Mouse (Mus musculus) activated CD4-positive, CD25-positive, alpha-beta regulatory T cell, adult 4 months (primary cell): Measurements from ENCODE around the gene Pon1. TPM values are rescaled to one million over a fixed set of nuclear protein-coding genes. Genes with fewer than 3 reads are reported as not detected.
"Not testable (repeated sequence)": the region's sequence is repeated elsewhere in the genome, so short reads cannot be mapped to it uniquely, and the experiment has no call there.

Experiments used
- ATAC-seq: one replicate; pipeline ENCODE4 v1.8.0; 2017
- polyA plus RNA-seq, 2 experiments: library from polyadenylated mRNA; unstranded; fragments of 100-300 nt; shearing (Covaris generic); gene quantifications; one replicate each; pipeline ENCODE4 v1.2.1; 2017

Gene Pon1
- polyA plus RNA-seq: not detected

DNA sequence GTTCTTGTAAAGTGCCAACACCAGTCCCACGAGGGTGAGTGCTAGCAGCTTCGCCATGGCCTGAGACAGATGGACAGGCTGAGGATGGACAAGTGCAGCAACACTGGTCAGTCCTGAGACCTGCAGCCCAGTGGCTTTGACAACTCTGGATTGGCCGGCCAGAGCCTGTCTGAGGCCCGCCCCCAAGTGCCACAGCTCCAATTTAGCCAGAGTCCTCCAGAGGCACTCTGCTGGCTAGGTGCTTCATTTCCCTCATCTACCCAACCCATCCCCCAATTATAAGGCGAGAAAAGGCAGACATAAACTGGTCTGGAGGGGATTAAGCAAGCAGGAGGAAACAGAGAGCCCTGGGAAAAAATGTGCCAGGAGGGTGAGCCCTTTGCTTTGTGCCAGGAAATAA, at the start of gene Pon1:
Pon1 (minus strand) TSS at position 254 of the 400 bp plus-strand sequence.
- ATAC-seq: no peak

DNA sequence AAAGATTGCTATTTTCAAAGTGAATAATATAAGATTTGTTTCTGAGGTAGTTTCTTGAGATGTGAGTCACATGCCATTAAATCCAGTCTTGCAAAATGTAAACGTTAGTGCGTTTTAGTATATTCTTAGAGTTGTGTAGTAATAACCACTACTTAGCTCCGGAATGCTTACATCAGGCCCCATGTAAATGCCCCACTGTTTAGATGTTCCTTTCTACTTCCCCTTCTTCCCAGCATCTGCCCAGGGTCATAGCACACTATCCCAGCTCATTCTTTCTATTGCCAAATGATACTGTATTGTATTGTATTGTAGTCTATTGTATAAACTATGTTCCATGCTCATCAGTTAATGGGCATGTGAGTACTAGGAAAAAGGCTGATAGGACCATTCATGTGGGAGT, 45.1 kb upstream of the Pon1 start:
- no peak for ATAC-seq

DNA sequence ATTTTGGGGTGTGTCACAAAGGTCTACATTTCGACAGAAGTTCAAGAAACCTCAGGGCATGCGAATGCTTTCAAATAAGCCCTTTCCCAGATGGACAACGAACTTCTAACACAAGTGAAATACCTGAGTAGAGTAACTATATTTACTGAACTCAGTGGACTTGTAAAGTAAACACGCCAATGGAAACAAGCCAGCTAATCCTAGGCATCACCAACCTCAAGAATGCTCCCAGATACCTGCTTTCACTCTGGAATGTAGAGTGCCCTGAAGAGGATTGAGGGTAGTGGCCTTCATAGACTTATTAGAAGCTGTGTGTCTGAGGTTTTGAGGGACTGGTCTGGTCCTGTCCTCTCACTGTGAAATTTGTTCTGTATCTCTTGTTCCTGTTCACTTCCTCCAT, 43.8 kb upstream of the Pon1 start:
- ATAC-seq: no peak

DNA sequence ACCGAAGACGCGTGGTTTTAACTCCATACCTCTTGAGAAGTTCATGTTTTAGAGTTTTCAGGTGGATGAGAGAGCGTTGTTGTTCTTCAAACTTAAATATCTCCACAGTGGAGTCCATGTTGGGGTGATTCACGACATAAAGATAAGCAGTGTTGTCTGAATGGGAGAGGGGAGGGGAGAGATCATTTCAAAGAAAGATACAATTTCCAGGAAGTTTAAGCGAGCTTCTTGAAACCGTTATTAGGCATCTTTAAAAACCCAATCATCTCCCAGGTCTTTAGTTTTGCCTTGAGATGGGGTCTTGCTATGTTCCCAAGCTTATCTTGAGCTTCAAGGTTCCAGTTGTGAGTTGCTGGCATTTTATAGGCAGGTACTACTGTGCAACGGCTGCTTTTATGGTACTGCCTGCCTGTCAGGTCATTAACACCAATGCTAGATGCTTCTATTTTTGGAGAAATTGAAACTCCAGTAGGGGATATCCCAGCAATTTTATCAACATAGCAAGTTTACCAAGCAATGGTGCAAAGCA, 43.2 kb upstream of the Pon1 start:
- ATAC-seq: no peak

DNA sequence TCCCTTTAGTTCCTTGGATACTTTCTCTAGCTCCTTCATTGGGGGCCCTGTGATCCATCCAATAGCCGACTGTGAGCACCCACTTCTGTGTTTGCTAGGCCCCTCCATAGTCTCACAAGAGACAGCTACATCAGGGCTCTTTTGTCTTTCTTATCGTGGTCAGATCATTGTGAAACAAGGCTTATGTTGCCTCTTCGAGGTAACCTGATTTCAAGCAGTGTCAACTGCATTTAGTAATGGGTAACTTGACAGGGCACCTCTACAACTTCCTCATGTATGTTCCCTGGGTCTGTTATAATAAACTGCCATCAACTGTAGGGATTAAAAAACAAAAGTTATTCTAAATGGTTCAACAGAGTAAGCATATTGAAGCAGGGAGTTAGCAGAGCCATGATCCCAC, 40.8 kb upstream of the Pon1 start:
- no peak for ATAC-seq

DNA sequence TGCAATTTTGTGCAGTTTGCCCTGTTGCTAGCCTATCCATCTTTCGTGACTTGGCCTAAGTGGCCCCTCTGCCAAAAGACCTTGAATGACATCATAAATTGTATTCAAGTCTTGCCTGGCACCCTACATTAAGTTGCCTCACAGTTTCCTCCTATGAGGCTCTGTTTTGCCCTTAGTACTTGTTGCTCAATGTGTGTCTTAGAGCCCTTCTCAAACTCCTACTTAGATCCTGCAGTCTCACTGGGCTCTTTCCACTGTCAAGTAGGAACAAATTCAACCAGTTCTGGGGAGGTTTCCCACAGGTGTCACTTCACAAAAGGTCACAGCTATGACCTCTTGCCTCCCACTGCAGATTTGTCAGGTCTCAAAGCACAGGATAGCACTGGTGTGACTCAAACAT, 40.1 kb upstream of the Pon1 start:
- ATAC-seq: no peak

DNA sequence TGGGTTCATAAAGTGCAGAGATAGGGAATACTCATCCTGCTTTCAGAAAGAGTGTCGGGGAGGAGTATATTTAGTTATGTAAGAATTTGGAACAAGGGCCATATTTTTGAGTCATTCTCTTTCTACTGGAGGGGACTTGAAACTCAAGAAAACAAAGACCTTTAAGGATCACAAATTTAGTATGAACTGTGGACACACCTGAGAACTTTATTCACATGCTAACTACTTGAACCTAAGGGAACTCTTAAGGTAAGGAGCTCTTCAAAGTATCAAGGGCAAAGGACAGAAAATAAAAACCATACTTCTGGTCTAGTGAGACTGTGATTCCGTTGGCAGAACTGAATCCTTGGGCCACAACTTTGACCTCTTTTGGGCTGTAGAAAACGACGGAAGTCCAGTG, 38.3 kb upstream of the Pon1 start:
- no peak for ATAC-seq

DNA sequence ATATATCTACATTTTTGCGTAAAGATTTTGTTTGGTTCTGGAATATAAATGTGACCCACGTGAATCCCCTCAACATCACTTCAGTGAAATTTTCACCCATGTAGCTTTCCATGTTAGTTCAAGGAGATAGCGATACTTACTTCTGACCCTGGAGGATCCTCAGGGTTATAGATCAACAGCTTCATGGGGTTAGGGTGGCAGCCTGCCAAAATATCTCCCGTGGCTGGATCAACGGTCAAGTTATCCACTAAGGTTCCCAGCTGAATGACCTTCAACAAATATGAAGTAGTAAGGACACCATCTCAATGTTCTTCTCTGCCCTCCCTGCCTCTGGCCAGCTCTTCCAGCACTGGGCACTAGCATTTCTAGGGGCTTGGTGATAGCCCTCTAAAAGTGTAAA, 36.5 kb upstream of the Pon1 start:
- no peak for ATAC-seq

DNA sequence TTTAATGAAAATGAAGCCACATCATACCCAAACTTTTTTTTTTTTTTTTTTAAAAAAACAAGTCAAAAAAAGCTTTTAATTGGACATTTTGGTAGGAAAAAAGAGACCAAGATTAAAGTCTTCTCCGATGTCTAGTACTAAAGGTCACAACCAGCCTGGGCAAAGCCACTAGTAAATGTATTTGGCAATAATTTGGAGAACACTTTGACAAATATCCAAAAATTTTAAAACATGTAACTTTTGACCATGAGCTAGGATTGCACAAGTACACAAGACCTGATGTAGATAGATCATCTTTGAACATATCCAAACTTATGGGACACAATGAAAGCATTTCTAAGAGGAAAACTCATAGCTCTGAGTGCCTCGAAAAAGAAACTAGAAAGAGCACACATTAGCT, 29.8 kb upstream of the Pon1 start:
- ATAC-seq: not testable (repeated sequence)

DNA sequence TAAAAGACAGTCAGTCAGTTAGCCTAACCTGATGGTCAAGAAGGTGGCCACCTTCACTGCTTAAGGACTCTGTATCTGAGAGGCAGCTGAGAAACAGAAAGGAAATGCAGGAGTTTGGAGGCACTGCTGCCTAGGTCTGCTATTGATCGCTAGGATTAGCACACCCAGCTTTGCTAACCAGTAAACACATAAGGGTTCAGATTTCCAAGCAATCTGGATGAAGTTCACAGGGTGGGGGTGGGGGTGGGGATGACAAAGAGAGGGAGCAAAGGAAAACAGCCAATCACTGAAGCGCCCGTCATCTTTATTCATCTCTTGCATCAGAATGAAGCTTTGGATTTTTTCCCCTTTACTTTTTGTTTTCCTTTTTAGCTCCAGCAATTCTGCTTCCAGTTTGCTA, 28.3 kb upstream of the Pon1 start:
- ATAC-seq: no peak

DNA sequence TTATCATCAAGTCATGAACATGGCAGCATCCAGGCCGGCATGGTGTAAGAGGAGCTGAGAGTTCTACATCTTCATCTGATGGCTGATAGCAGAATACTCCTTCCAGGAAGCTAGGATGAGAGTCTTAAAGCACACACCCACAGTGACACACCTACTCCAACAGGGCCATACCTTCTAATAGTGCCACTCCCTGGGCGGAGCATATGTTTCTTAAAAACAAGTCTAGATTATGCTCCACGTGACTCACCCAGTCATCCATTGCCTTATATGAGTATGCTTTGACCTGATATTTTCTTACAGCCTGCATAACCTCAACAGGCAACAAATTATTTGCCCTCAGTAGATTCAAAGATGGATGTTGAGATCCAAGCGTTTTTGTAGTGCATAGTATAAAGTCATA, 24.4 kb upstream of the Pon1 start:
- no peak for ATAC-seq

DNA sequence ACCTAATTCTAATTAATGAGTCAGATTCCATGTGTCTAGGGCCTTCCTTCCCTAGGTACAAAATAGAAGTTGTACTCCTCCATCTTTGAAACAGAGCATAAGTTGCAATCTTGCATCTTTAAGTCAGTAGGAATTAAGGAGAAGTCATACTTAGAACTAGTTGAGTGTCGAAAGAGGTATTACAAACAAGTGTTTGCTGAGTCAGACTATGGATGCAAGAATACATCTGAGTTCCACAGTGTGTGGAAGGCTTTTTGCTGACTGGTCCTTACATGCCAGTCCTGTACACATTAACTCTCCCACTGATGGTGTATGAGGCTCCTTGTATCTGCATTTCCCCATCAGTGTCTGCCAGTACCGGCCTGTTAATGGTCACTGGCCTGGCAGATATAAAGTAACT, 14.1 kb upstream of the Pon1 start:
- ATAC-seq: no peak

DNA sequence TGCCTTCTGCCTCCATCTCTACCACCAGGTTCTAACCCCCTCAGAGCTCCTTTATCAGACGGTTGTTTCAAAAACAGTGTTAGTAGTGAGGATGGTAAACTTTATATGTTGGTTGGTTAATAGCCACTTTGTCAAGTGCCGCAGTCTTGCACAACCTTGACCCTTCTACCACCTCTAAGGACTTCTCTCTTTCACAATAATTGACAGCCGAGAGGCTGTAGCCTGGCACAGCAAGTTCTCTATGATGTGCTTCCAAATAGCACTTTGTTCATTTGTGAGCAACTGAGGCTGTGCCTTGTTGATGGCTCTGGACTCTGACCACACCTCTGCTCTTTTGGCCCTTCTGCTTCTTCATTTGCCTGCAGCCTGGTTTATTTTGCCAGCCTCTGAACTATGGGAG, 6.2 kb upstream of the Pon1 start:
- ATAC-seq: no peak

DNA sequence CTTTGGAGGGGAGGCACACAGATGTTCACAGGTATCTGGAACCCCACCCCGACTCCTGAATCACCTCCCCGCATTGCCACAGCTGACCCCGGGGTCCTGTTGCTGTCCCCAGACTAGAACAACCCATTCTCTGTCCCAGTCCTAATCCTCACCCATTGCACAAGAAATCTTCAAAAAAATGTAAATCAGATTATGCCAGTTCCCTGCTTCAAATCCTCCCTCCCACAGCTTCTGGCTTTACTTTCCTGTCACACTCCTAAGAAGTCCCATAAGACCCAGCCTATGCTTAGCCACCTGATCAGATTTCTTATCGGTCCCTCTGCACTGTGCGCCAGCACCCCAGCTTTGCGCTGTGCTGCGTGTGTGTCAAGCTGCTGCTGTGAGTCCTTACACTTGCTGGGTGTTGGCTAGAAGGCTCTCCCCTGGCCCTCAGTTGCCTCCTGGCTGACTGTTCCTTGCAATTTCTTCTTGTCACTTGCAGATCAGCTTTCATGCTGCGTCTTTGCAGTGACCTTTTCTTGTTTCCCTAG, 5.7 kb upstream of the Pon1 start:
- no peak for ATAC-seq

DNA sequence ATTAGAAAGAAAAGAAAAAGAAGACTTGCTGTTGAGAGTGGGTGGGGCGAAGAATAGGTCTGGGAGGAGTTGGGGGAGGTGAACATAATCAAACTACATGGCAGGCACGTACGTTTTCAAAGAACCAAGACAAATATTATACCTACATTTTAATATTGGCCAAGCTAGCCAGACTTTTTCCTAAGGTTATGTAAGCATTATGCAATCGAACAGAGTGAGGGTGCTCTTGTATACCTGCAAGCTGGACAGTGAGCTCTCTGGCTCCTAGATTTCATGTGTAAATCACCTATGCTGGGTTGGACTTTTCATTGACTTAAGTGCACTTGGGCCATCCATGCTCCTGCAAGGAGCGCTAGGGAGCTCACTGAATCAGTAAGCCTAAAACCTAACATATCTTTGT, 4.8 kb upstream of the Pon1 start:
- ATAC-seq: no peak

DNA sequence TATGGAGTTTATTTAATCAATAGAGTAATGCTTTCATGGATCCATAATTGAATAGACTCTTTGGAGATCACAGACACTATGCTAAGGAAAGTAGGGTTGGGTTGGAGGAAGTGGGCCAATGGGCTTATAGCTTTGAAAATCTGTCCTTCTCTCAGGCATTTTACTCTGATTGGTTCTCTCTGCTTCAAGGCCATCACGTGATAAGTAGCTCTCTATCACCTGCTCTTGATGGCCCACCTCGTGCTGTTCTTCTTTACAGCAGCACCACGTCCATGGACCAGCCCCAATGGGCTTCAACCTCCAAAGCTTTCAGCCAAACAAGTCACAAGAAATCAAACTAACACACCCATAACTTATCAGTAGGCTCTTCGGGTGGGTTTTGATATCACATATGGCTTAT, 3.0 kb downstream of the Pon1 start:
- no peak for ATAC-seq

DNA sequence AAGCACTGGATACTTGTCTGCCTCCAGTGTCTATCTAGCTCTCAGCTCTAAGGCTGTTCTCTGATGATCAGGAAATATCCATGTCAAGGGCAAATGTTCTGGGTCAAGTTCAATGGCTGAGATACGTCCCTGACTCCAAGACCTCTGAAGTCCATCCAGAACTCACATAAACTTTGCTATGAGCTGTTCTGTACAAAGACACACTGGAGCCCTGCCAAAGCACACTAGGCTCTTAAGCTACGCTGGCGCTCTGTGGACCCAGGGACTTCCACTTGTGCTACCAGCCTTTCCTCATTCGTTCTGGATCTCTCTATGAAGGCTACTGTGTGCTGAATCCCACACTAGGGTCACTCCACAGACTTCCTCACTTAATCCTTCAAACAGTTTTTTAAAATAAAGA, 4.2 kb downstream of the Pon1 start:
- ATAC-seq: no peak

DNA sequence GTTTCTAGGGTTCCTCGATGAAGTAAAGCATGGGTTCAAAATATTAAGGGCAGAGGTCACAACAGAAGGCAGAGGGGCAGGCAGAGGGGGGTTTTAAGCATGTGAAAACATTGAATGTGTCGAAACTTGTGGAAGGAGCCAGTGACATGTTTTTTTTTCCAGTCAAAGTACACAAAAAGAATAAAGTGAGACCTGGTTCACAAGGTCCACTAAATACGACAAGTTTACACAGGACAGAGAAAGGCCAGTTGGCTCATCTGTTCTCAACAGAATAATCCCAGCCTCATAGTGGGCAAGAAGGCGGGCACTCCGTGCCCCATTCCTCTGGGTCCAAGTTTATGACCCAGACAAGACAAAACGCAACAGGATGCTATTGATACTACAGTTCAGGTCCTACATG, 4.8 kb downstream of the Pon1 start:
- ATAC-seq: no peak

DNA sequence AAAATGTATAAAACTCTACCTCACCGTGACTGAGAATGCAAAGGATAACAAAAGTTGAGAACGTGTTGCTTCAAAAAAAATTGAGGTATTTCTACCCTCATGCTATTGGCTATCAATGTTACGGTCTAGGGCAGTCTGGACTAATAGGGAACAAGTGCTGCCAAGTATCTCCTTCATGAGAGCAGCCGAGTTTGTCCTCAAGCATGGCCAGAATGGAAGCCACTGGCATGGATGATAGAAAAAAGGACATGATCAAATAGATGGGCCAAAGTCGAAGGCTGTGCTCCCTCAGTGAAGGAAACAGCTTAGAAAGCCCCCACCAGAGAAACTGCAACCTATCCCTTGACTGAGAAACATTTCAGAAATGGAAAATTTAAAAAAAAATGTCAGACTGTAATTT, 5.7 kb downstream of the Pon1 start:
- ATAC-seq: no peak

DNA sequence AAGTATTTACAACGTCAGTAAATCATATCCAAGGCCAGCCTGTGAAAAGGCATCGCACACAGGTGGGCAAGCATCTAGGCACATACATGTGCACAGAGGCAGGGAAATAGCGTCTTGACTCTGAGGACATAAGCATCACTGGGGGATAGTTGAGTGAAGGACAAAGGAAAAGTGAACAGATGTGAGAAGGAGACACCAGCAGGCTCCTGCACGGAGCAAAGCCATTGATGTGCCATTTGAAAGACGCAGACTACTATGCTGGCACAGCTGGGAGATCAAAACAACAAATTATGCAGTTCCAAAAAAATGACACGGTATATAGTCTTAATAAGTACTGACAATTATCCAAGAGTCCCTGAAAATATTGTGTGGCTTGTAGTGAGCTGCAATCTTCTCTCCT, 6.2 kb downstream of the Pon1 start:
- ATAC-seq: no peak

DNA sequence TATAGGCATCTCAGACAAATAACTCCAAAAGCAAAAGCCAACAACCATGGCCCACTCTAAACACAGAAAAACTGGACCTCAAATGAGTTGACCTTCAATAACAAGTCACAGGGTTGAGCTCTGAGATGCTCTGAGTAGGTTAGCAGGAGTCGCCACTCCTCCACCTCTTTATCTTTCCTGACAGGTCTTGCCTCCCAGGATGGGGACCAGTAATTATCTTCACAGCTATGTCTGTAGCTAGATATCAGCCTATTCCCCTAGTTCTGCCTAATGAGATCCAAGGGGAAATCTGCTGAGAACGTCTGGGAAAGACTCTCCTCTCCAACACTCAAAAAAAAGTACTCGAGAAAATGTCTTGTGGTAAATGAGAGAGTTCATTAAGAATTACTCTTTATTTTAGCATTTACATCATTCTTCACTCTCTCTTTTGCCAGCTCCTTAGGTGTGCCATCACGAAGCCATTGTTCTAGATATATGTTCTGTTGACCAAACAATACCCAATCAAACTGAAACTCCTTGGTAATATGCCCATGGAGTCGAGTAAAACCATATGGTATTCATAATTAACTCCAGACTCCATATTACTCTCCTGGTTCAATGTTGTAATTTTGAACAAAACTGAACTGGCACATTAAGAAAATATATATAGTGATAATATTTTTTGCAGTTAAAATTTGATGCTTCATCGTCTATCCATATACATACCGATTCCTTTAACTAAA, 7.4 kb downstream of the Pon1 start:
- ATAC-seq: no peak

DNA sequence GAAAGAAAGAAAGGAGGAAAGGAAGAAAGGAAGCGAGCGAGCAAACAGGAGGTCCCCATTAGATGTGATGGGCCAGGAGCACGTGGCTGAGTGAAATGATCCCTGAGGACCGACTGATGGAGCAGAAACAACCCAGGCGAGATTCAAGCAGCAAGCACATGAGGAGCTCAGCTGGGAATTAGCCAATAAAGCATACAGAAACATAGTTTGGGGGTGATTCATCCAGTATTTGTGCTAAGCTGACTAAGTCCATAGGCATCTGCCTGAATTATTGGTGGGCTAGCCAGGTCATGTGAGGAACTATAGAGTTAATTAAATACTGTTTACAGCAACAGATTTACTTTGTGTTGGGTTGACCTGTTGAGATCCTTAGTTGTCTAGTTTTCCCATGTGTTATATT, 13.1 kb downstream of the Pon1 start:
- ATAC-seq: no peak

DNA sequence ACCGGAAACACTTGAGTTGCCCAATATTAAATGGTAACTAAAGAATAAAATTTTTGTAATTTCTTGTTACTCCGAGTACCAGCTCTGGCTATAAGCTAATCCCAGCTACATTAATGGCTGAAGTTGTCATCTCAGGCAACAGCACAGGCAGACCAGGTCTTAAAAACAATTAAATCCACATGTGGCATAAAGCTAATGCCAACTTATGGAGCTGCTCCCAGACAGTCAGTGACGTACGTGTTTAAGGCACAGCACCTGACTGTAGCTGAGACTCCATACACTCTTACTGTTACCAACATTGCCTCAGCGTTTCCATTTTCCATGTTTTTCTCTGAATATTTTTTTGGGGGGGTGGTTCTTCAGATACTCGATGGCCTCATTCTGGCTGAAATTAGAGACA, 14.6 kb downstream of the Pon1 start:
- ATAC-seq: no peak

DNA sequence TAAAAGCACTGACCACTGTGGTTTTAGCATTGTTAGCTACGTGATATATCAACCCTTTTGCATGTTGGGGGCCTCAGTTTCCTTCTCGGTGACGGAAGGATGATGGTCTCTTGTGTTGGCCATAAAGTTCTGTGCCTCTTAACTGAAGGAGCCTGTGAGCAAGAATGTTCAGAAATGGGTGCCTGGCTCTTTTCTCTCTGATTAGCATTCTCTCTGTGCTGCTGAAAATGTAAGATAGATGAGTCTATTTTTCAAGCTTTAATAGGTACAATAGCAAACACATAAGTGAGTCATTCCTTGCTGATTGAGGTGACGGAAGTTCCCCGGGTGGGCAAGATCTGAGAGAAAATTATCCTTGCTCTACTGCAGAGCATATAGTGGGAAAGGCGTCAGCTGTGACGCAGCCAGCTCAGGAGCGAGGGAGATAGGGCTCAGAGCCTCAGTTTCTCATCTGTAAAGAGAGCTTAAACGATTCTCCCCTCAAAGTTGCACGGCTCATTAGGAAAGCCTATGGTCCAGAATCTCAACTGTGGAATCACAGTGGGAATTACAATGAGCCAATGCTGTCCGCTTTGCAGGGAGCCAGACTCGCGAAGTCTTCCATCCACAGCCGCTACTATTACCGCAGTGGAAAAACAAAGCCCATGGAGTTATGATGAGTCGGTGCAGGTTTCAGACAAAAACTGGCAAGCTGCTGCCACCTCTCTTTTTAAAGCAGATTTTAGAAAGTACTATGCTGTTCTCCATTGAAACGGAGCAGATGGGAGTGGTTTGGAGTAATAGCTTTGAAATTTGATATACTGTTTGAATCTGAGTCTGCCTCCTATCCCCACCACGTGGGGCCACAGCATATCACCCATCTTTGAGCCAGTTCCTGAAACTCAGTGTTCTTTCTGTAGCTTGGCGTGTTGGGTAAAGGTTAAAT, 15.5 kb downstream of the Pon1 start:
- ATAC-seq: no peak
